Mouse (Mus musculus): ENCODE data around the gene Gm28047.
A peak's percentile ranks its signal among the peaks of the same experiment; 100 is the strongest.
"Not testable (repeated sequence)": the region's sequence is repeated elsewhere in the genome, so short reads cannot be mapped to it uniquely, and the experiment has no call there.

Gm28047 gene

DNA sequence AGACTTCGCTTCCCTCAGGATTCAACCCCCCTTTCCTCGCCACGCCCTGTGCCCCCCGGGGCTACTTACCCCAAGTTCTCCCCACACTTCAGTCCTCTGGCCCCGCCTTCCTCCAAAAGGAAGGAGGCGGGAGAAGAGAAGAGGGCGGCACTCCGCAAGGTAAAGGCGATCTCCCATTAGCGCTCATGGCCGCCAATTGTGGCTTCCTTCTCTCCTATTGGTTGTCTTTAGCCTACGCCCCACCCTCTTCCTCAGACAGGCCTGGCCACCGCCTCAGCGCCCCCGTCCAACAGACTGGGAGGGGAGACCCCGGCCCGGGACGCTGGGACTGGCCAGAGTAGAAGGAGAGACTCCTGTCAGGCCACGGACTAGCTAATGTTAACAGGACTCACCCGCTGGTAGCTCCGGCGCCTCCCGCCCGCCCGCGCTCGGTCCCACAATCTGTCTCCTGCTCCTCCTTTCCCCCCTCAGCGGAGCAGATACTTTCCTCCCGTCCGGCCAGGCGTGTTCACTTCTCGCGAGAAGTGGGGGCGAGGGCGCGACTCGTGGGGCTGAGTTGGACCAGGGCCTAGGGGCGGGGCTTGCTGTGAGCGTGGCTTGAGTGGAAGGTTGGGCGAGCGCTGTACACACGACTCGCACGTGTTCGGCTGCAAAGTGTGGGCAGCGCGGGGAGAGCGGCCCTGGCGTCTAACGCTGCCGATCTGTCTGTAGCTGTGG, at the start of gene Gm28047, which contains the start of gene Atf7:
TSS of gene Gm28047 (minus strand) at position 98 of the 717 bp plus-strand sequence.
TSS of gene Atf7 (minus strand) at position 495 of the 717 bp plus-strand sequence.
- DNase-seq (ENCODE audit: low read depth, low spot score) = peak; percentile 95

DNA sequence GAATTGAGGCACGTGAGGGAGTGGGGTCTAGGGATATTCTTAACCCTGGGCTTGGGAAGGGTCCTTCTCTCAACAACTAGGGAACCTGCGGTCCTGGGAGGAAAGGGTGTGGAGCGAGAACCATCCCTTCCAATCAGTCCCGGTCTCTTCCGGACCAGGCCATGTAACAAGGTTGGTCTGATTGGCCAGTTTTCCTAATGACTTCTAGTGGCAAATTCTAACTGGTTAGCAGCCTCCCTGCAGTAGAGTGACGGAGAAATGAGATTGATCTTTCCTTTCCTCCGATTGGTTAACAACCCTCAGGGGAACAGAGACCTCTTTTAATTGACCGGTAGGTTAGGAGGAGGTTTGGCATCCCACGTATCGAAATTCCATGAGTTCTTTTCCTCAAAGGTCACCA, 48.7 kb upstream of the Gm28047 start:
- peak; percentile 81 for DNase-seq (ENCODE audit: low read depth, low spot score)

DNA sequence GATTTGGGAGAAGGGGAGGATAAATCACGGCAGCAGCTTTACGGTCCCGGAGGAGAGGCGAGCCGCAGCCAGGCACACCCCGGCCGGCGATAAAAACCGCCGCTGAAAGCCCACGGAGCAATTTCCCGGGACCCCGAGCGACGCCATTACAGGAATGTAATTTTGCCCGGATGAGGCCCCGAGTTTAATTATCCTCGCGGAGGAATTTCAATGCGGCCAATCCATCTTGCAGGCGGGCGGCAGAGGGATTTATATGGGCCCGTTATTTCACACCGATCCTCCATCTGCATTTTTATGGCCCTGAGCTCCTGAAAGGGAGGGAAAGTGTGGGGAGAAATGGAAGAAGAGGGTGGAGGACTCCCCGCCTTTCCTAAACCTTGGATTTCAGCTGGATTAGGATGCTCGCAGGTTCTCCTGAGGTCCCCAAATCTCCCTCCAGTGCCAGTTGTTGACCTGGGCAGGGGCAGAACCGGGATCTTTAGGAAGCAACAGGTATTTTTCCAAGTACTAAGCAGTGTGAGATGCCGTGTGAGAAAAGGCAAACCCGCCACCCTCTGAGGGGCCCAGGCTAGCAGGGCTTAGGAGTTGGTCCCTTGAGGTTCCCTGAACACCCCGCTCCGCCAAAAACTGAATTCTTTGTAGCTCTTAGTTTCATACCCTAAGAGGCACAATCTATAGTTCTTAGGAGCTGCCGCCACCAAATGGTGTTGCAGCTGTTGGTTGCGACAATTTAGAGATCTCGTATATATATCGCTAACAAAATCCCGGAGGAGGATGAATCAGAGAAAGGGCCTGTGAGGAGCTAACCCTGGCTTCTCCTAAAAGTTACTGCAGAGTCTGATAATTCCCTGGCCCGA, 47.6 kb upstream of the Gm28047 start, which contains the start of gene Atp5g2:
TSS of gene Atp5g2 (minus strand) at position 138 of the 857 bp plus-strand sequence.
- DNase-seq (ENCODE audit: low read depth, low spot score) = no peak

GRCm38 (mm10) chr15:102671721-102672214, 46.9 kb upstream of the Gm28047 start:
- no peak for DNase-seq (ENCODE audit: low read depth, low spot score)

- DNase-seq (ENCODE audit: low read depth, low spot score) = peak; percentile 97
Measured at GRCm38 (mm10) chr15:102670767-102671575, 46.1 kb upstream of the Gm28047 start.

GRCm38 (mm10) chr15:102670281-102670680, 45.4 kb upstream of the Gm28047 start:
- no peak for DNase-seq (ENCODE audit: low read depth, low spot score)

GRCm38 (mm10) chr15:102669571-102669970, 44.7 kb upstream of the Gm28047 start:
- DNase-seq (ENCODE audit: low read depth, low spot score) = no peak

DNA sequence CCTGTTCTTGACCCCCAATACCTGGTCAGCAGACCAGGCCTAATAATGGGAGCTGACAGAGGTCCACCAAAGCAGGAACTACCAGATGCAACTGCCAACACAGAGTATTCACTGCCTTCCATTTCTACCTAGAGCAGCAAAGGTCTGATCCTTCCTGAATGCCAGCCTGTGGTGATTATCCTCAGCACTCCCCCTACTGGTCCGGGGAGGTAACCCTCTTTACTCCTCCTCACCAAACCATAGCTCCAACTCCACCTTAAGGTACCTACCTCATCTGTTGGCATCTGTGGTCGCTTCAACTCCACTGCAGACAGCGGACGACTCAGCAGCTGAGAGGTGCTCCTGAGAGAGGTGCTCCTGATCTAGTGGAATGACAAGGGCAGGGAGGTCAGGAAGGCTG, 40.6 kb upstream of the Gm28047 start:
- DNase-seq (ENCODE audit: low read depth, low spot score) = no peak

DNA sequence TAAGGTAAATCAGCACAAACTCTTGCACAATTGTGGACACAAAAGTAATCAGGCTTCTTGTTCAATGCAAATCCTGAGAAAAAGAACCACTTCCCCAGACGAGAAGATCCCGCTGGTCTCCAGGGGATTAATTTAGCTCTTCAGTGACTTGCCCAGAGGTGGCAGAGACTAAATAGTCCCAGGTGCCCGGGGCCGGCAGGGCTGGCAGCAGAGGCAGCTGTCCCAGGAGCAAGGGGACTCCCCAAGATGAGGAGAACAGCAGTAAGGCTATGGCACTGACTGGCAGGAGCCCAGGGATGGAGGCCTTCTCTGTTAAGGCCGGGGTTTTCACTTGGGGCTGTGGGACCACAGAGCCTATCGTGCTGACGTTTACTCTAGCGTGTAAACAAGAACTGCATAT, 39.0 kb upstream of the Gm28047 start:
- DNase-seq (ENCODE audit: low read depth, low spot score) = no peak

GRCm38 (mm10) chr15:102662601-102663000, 37.7 kb upstream of the Gm28047 start:
- DNase-seq (ENCODE audit: low read depth, low spot score) = not testable (repeated sequence)

- no peak for DNase-seq (ENCODE audit: low read depth, low spot score)
Measured at GRCm38 (mm10) chr15:102657926-102658381, 33.1 kb upstream of the Gm28047 start.

- DNase-seq (ENCODE audit: low read depth, low spot score) = no peak
Measured at GRCm38 (mm10) chr15:102656658-102657057, 31.8 kb upstream of the Gm28047 start.

GRCm38 (mm10) chr15:102651928-102652660, 27.2 kb upstream of the Gm28047 start:
- not testable (repeated sequence) for DNase-seq (ENCODE audit: low read depth, low spot score)

GRCm38 (mm10) chr15:102651107-102651506, 26.2 kb upstream of the Gm28047 start:
- no peak for DNase-seq (ENCODE audit: low read depth, low spot score)

DNA sequence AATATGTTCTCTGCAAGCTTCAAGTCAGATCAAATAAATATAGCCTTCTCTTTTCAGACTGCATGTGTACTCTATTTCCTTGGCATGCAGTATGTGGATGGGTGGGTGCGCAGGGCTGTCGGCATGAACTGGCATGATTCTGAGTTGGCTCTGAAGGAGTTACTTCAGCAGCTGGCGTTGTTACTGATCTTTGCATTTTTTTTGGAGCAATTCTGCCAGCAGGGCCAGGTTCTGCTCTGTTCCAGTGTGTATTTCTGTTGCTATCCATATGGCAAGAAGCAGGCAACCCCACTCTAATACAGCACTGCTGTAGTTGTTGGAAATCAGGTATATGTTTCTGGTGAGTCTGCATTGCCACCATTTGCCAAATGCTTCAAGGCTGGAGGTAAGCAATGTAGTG, 10.9 kb upstream of the Gm28047 start:
- peak; percentile 61 for DNase-seq (ENCODE audit: low read depth, low spot score)

GRCm38 (mm10) chr15:102634684-102635083, 9.8 kb upstream of the Gm28047 start:
- DNase-seq (ENCODE audit: low read depth, low spot score) = no peak

- DNase-seq (ENCODE audit: low read depth, low spot score) = no peak
Measured at GRCm38 (mm10) chr15:102625687-102626055, 804 bp upstream of the Gm28047 start.

DNA sequence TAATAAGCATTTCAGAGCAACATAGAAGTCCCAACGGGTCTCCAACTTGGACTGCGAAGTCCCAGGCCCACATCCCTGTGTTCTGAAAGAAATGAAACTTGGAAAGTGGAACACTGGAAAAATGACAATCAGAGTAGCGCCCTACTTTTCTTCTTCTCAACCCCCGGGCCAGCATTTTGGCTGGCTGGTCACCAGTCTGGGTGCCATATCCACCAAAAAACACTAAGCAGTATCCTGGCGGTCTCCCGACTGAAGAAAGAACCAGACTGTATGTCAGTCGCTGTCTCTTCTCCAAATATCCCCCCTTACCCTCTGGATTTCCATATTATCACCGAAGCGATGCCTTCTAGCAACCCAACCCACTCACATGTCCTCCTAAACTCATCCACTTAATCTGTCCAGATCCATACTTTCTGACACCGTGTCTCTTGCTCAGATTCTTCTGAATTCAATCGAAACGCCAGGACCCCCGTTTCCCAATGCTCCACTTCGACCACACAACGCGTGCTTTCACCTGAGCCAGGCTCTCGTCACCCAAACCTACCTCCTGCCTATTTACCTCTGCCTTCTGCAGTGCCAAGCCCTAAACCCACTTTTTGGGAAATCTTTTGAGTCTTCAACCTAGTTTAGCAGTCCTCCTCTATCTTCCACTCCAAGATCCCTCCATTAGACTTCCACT, 437 bp downstream of the Gm28047 start:
- no peak for DNase-seq (ENCODE audit: low read depth, low spot score)

- no peak for DNase-seq (ENCODE audit: low read depth, low spot score)
Measured at GRCm38 (mm10) chr15:102623121-102623520, 1.7 kb downstream of the Gm28047 start.

DNA sequence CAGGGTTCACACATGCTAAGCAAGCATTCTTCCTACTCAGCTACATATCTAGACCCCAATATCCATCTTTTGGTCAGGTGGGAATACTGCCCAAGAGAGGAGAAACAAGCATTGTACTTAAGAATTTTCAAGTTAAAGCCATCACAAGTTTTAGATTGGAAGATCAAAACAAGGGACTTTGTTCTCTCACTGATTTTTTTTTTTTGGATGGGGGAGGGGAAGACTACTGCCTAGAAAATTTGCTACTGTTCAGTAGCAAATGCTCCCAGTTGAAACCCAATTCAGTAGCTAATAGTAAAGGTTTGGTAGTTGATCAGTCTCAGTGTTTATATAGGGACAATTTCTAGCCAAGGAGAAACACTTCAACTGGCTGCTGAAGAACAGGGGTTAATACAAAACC, 2.3 kb downstream of the Gm28047 start:
- DNase-seq (ENCODE audit: low read depth, low spot score) = no peak

Data from brain, embryonic 18.5 days (tissue).